Comparison of ENCODE assay signal across 8 mouse cellular contexts in the genomic region with DNA sequence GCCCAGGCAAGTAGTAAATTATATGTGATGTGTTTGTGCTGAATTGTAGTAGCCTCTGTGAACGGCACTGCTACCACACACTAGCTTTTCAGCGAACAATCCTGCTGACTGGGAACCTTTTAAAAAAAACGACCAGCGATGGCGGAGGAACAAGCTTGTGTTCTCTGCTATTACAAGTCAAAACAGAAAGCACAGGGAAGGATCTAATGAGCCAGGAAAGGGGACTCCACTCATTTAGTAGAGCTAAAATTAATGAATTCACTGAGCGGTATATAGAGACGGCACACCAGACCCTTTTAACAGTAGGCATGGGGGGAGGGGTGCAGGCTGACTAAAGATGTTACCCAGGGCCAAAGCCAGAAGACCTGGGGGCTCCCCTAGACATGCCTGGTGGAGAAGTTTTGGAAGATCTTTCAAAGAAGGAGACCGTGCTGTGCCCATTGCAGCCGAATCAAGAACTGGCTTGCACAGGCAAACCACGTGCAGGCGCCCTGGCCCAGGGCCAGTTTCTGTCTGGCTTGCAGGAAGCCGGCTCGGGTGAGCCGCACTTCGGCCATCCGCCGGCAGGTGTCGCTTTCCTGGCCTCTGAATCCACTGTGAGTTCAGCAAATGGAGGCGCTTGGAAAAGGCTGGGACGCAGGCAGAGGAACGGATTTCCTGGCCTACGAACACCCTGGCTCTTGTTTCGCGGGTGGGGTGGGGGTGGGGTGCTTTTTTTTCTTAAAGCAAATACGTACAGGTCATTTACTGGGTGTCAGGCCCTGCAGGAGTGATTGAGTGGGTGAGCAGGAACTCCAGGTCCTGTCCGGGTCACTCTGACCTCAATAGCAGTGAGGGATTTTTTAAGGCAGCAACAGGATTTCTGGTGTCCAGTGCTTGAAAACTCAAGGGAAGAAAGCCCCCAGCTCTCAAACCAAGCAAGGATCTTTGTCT. TPM values are rescaled to one million over a fixed set of nuclear protein-coding genes. Genes with fewer than 3 reads are reported as not detected.
DNase-seq lines count a peak whose midpoint lies in the region; ATAC-seq lines count a peak whose summit lies in the region.

No protein-coding gene starts in this region.

- no peaks in the 10 kb centered on the region for H3K27me3 ChIP-seq in hindbrain, embryonic 15.5 days

- peak; percentile 93 for DNase-seq in T-cell, adult 2 months (ENCODE audit: low spot score)
- peak; percentile 100 for DNase-seq in cerebellum, postnatal 25 days
- peak; percentile 100 for DNase-seq in frontal cortex, postnatal 36 days (ENCODE audit: low spot score in 2 of 2)
- DNase-seq in layer of hippocampus, postnatal 36 days, result peak; percentile 99 to 100
- DNase-seq in lung, postnatal 25 days (ENCODE audit: low spot score), result peak; percentile 99
- peak; percentile 89 for DNase-seq in retina, adult 2 months (ENCODE audit: low read depth, low spot score)
- peak; percentile 97 for DNase-seq in thymus, postnatal 25 days

- H3K4me2 ChIP-seq in hindbrain, embryonic 15.5 days, result peak overlapping the region; percentile 59

- H3K36me3 ChIP-seq in hindbrain, embryonic 15.5 days, result no peaks in the 10 kb centered on the region

- H3K9me3 ChIP-seq in hindbrain, embryonic 15.5 days, result no peaks in the 10 kb centered on the region

- peak overlapping the region; percentile 32 for H3K4me3 ChIP-seq in hindbrain, embryonic 15.5 days

- H3K4me1 ChIP-seq in hindbrain, embryonic 15.5 days (replicated peaks), result peaks cover 20% of the 10 kb centered on the region

- 6% methylated on average over 26 of the region's 26 CpGs for WGBS in hindbrain, embryonic 15.5 days

- H3K27ac ChIP-seq in hindbrain, embryonic 15.5 days (replicated peaks), result peak overlapping the region; percentile 81

- peak; percentile 89 for ATAC-seq in hindbrain, embryonic 15.5 days (ENCODE audit: low FRiP score, low read depth)

- peak overlapping the region; percentile 31; the same call in 1 of the 2 replicates for H3K9ac ChIP-seq in hindbrain, embryonic 15.5 days

RNA-seq across cellular contexts. Expression of a gene that starts 11.7 kb away (rescaled TPM):
- polyA plus RNA-seq in hindbrain, embryonic 15.5 days (2015; fragmentation: Nextera tagmentation; extraction: Ambion mirVana), result 2.1 and 4.3 TPM in 2 replicates
- 10 to 100 TPM; 24.3 to 31.6 TPM for total RNA-seq in layer of hippocampus, postnatal 36 days (2021)

Comparison
In these comparisons a context has a peak if more than half of its experiments do, and no peak if none do; other contexts are left out.
1. Peak in every context shown above with its lines: DNase-seq, ATAC-seq, H3K4me3 ChIP-seq and H3K27ac ChIP-seq.